Mouse (Mus musculus) kidney, postnatal 0 days (tissue): ENCODE data around the gene Tmem205. TPM values are rescaled to one million over a fixed set of nuclear protein-coding genes. Genes with fewer than 3 reads are reported as not detected.

Experiments used
- ATAC-seq: fragments of 200-750 bp; cut with Nextera tagmentation; replicated peaks from 2 replicates; pipeline ENCODE4 v1.8.0; 2017; ENCODE audit warnings: low read depth, moderate number of reproducible peaks, moderate TSS enrichment, moderate library complexity; ENCODE audit not compliant: low FRiP score
- DNase-seq: peaks from one replicate; pipeline ENCODE4 v3.0.0-alpha.2; 2016; ENCODE audit warnings: low spot score
- H3K27ac ChIP-seq: fragments of 300-500 bp; sonication (generic); 2 replicates; pipeline ENCODE4 v1.5.1; 2014; ENCODE audit warnings: mild to moderate bottlenecking
- H3K27me3 ChIP-seq: fragments of 300-500 bp; sonication (generic); 2 replicates; pipeline ENCODE4 v1.6.1; 2014; ENCODE audit warnings: low read length, mixed read lengths; ENCODE audit not compliant: insufficient read depth
- H3K36me3 ChIP-seq: fragments of 300-500 bp; sonication (generic); 2 replicates; pipeline ENCODE4 v1.6.1; 2014; ENCODE audit warnings: low read length, mixed read lengths; ENCODE audit not compliant: insufficient read depth
- H3K4me1 ChIP-seq: fragments of 300-500 bp; sonication (generic); replicated peaks from 2 replicates; pipeline ENCODE4 v1.6.1; 2014; ENCODE audit warnings: antibody characterized with exemption, low read length, mixed read lengths; ENCODE audit not compliant: insufficient read depth
- H3K4me2 ChIP-seq: fragments of 300-500 bp; sonication (generic); 2 replicates; pipeline ENCODE4 v1.6.1; 2014; ENCODE audit warnings: mild to moderate bottlenecking, low read length, moderate library complexity, mixed read lengths
- H3K4me3 ChIP-seq: fragments of 300-500 bp; sonication (generic); replicated peaks from 2 replicates; pipeline ENCODE4 v1.5.1; 2014; ENCODE audit warnings: low read depth, low read length
- H3K9ac ChIP-seq: fragments of 300-500 bp; sonication (generic); 2 replicates; pipeline ENCODE4 v1.6.1; 2014; ENCODE audit warnings: low read depth, low read length
- H3K9me3 ChIP-seq: fragments of 300-500 bp; sonication (generic); replicated peaks from 2 replicates; pipeline ENCODE4 v1.6.1; 2016; ENCODE audit warnings: low read length, inconsistent platforms, mixed read lengths
- CTCF ChIP-seq: IDR thresholded peaks from 2 replicates; pipeline ENCODE4 v1.5.1; 2016; ENCODE audit warnings: antibody characterized with exemption, low read depth, mild to moderate bottlenecking, moderate library complexity
- WGBS: fragments of 180-500 bp; shearing (Covaris S2); extraction: QIAGEN DNeasy Blood & Tissue Kit; methylation state at CpG from one replicate; pipeline ENCODE4 v1.1.7; 2014; 5-methylcytosine and 5-hydroxymethylcytosine counted together
- polyA plus RNA-seq: library from polyadenylated mRNA; unstranded; fragments of >200 nt; fragmentation: Nextera tagmentation; extraction: Ambion mirVana; gene quantifications from 2 replicates; pipeline ENCODE4 v1.2.1, GENCODE M21; 2015

Tmem205 gene
- polyA plus RNA-seq, 1 experiment from 2014 or later = 83.7 TPM

GRCm38 (mm10) chr9:21889229-21889628 lies 38.1 kb downstream of the Tmem205 start:
- Histone ChIP-seq H3K27ac (no peak overlapping the region), H3K4me2 (no peak overlapping the region), H3K36me3 (no peaks in the 10 kb centered on the region), H3K27me3 (no peaks in the 10 kb centered on the region), H3K4me3 (no peak overlapping the region), H3K9me3 (no peaks in the 10 kb centered on the region), H3K9ac (no peak overlapping the region), H3K4me1 (no peaks in the 10 kb centered on the region)
- DNase-seq (no peak), ATAC-seq (no peak)
- WGBS = 64% methylated on average over 3 of the region's 3 CpGs
- peak; percentile 36; the same call in 1 of the 2 replicates for TF ChIP-seq CTCF

GRCm38 (mm10) chr9:21876601-21877000 lies 50.8 kb downstream of the Tmem205 start:
- ATAC-seq (no peak), DNase-seq (no peak)
- 62% methylated on average over 3 of the region's 3 CpGs for WGBS
- Histone ChIP-seq H3K9me3 (no peaks in the 10 kb centered on the region), H3K27me3 (no peaks in the 10 kb centered on the region), H3K9ac (no peak overlapping the region), H3K4me1 (no peaks in the 10 kb centered on the region), H3K4me3 (no peak overlapping the region), H3K27ac (no peak overlapping the region), H3K36me3 (no peaks in the 10 kb centered on the region), H3K4me2 (no peak overlapping the region)
- peak; percentile 35; the same call in 1 of the 2 replicates for TF ChIP-seq CTCF

GRCm38 (mm10) chr9:21872204-21872603 lies 55.2 kb downstream of the Tmem205 start:
- H3K4me1 ChIP-seq = no peaks in the 10 kb centered on the region
- H3K27me3 ChIP-seq = no peaks in the 10 kb centered on the region
- H3K9me3 ChIP-seq = no peaks in the 10 kb centered on the region
- no peak overlapping the region for H3K9ac ChIP-seq
- no peak for TF ChIP-seq CTCF
- no peak overlapping the region for H3K4me2 ChIP-seq
- no peak overlapping the region for H3K27ac ChIP-seq
- H3K4me3 ChIP-seq = no peak overlapping the region
- 55% methylated on average over 4 of the region's 4 CpGs for WGBS
- no peaks in the 10 kb centered on the region for H3K36me3 ChIP-seq
- ATAC-seq (no peak), DNase-seq (no peak)

Other genes starting within 250 kb of the Tmem205 start
- 16.9 and 19.6 TPM in 2 replicates for gene Ldlr, start 204.1 kb downstream of the Tmem205 start, polyA plus RNA-seq
- 55.1 and 61.1 TPM in 2 replicates for gene Spc24, start 167.3 kb downstream of the Tmem205 start, polyA plus RNA-seq
- gene Kank2, start 128.8 kb downstream of the Tmem205 start, polyA plus RNA-seq = 10.1 and 10.3 TPM in 2 replicates
- gene Angptl8, start 92.0 kb downstream of the Tmem205 start, polyA plus RNA-seq = 5.6 and 6.1 TPM in 2 replicates
- gene Dock6, start 74.9 kb downstream of the Tmem205 start, polyA plus RNA-seq = 28.3 and 28.7 TPM in 2 replicates
- gene Rab3d, start 9.4 kb downstream of the Tmem205 start, polyA plus RNA-seq = 12.0 and 13.3 TPM in 2 replicates
- gene Ccdc159, start 85 bp downstream of the Tmem205 start, polyA plus RNA-seq = 1.8 and 2.0 TPM in 2 replicates
- gene Plppr2, start 9.5 kb upstream of the Tmem205 start, polyA plus RNA-seq = 4.3 and 4.8 TPM in 2 replicates
- 7.5 and 8.1 TPM in 2 replicates for gene Swsap1, start 28.2 kb upstream of the Tmem205 start, polyA plus RNA-seq
- 16.1 and 17.2 TPM in 2 replicates for gene Epor, start 36.0 kb upstream of the Tmem205 start, polyA plus RNA-seq
- 26.8 and 29.2 TPM in 2 replicates for gene Rgl3, start 61.9 kb upstream of the Tmem205 start, polyA plus RNA-seq
- 1.2 and 1.4 TPM in 2 replicates for gene Ccdc151, start 75.1 kb upstream of the Tmem205 start, polyA plus RNA-seq
- gene Prkcsh, start 75.2 kb upstream of the Tmem205 start, polyA plus RNA-seq = 79.6 and 92.8 TPM in 2 replicates
- 0.05 and 0.12 TPM in 2 replicates for gene Elavl3, start 124.5 kb upstream of the Tmem205 start, polyA plus RNA-seq
- not detected in 2 replicates for gene Gm49318, start 143.7 kb upstream of the Tmem205 start, polyA plus RNA-seq
- gene Zfp653, start 143.8 kb upstream of the Tmem205 start, polyA plus RNA-seq = 8.3 and 8.9 TPM in 2 replicates
- 56.2 and 61.3 TPM in 2 replicates for gene Ecsit, start 157.9 kb upstream of the Tmem205 start, polyA plus RNA-seq
- gene Cnn1, start 171.7 kb upstream of the Tmem205 start, polyA plus RNA-seq = 27.9 and 30.8 TPM in 2 replicates
- gene Elof1, start 189.6 kb upstream of the Tmem205 start, polyA plus RNA-seq = 160 and 172 TPM in 2 replicates
- gene Acp5, start 208.2 kb upstream of the Tmem205 start, polyA plus RNA-seq = 6.2 and 6.3 TPM in 2 replicates
- 102 and 111 TPM in 2 replicates for gene Pigyl, start 229.3 kb upstream of the Tmem205 start, polyA plus RNA-seq